Mouse (Mus musculus) cortical plate, adult 2 months (tissue): ENCODE data around the gene Prtn3.

ENCODE experiments used
- CTCF ChIP-seq: fragments of 200-500 bp; IDR thresholded peaks from 2 replicates; pipeline ENCODE4 v1.5.1; 2011; ENCODE audit warnings: mild to moderate bottlenecking, control low read depth, low read length; ENCODE audit not compliant: insufficient read depth; ENCODE audit errors: extremely low read depth
- POLR2A ChIP-seq: fragments of 200-500 bp; IDR thresholded peaks from 2 replicates; pipeline ENCODE4 v1.6.1; 2011; ENCODE audit warnings: mild to moderate bottlenecking, low read length, control low read depth; ENCODE audit not compliant: insufficient read depth; ENCODE audit errors: extremely low read depth

- TF ChIP-seq POLR2A (no peak), CTCF (no peak)
These were observed 20.9 kb upstream of the Prtn3 start for GRCm38 (mm10) chr10:79853392-79853791.
